Mouse (Mus musculus): ENCODE data around the gene Tspan14. TPM values are rescaled to one million over a fixed set of nuclear protein-coding genes. Genes with fewer than 3 reads are reported as not detected.

Tspan14 gene
- 1.6 TPM for polyA plus RNA-seq (2014; fragmentation: Illumina TruSeq; extraction: RNeasy Lipid Tissue Mini Kit (QIAGEN cat#74804); ENCODE audit: low read depth, low replicate concordance)

DNA sequence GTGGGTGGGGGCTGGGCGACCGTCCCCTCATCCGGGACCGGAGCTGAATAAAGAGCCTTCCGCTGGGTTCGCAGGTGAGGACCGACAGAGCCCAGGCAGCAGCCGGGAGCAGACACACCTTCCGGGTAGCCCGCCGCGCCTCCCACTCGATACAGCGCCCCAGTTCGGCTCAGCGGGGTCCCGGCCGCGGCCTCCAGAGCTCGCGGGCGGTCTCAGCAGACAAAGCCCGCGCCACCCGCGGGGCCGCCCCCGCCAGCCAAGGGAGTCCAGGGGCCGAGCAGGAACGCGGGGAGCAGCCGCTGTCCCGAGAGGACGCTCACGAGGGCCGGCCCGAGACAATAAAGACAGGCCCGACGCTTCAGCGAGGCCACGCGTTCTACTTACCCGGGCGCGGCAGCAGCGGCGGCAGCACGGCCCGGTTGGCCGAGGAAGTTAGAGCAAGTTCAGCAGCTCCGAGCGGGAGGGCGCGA lies at the start of gene Tspan14:
TSS of gene Tspan14 (minus strand) at position 416 of the 470 bp plus-strand sequence.

DNA sequence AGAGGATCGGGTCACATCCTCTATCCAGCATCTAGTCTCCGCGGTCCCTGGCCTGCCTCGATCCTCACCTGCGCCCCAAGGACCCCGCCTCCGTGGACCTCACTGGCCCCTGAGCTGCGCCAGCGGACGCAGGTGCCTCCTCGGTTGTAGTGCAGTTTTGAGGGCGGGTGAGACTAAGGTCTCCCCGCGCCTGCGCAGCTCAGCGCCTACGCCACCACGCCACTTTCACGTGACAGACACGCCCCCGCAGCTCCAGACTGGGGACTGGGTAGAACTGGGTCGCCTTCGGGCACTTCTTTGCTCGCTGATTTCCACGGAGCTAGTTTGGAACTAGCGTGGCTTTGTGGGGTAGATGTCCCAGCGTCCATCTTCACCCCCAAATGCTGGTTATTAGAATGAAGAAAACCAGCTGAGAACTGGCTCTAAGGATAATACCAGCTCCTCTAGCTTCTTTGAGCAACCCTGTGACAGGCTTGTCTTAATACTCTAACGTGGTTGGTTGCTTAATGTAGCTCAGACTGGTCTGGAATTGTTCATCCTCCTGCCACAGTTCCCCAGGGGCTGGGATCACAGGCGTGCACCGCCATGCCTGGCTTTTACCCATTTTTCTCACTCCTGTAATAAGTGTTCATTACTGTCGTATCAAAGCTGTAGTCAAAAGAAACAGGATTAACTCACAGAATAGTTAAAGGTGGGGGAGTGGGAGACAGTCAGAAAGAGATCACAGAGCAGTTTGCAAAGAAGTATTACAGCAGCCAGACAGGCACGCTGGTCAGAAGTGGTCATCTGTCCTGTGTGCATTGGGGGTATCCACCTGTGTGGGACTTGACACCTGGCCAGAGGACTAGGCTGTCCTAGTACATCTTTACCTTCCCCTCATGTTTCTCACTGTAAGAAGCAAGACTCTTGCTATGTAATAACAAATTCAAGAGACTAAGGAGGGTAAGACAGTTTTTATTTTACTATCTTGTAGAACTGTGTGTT lies 47.3 kb upstream of the Tspan14 start, which contains the start of gene Fam213a:
TSS of gene Fam213a (minus strand) at position 159 of the 984 bp plus-strand sequence.

DNA sequence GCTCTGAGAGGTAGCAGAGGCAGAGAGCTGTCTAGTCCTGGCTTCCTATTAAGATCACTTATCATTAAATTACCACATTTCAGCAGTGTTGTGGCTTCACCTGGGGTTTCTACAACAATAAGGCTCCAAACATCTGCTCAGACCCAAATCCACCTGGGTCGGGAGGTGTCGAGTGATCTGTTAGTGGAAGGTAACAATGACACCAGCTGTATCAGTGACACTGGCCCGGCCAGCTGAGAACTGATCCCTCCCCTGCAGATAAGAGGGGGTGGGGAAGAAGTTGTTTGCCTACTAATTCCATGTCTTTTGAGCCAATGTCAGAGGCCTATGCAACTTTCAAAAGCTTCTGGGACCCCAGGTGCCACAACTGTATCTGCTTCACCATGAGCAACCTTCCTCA lies 73.4 kb downstream of the Tspan14 start, which contains the start of gene Sh2d4b:
TSS of gene Sh2d4b (minus strand) at position 71 of the 400 bp plus-strand sequence.

Other genes with a start within 250 kb of the Tspan14 start
- gene Sh2d4b, start 73.5 kb downstream of the Tspan14 start, polyA plus RNA-seq (2014; fragmentation: Illumina TruSeq; extraction: RNeasy Lipid Tissue Mini Kit (QIAGEN cat#74804); ENCODE audit: low read depth, low replicate concordance): 0.43 TPM
- 126 TPM for gene Fam213a, start 47.0 kb upstream of the Tspan14 start, polyA plus RNA-seq (2014; fragmentation: Illumina TruSeq; extraction: RNeasy Lipid Tissue Mini Kit (QIAGEN cat#74804); ENCODE audit: low read depth, low replicate concordance)
- 56.2 TPM for gene Dydc2, start 102.4 kb upstream of the Tspan14 start, polyA plus RNA-seq (2014; fragmentation: Illumina TruSeq; extraction: RNeasy Lipid Tissue Mini Kit (QIAGEN cat#74804); ENCODE audit: low read depth, low replicate concordance)
- gene Dydc1, start 106.1 kb upstream of the Tspan14 start, polyA plus RNA-seq (2014; fragmentation: Illumina TruSeq; extraction: RNeasy Lipid Tissue Mini Kit (QIAGEN cat#74804); ENCODE audit: low read depth, low replicate concordance): 149 TPM
- 0.24 TPM for gene Mat1a, start 138.2 kb upstream of the Tspan14 start, polyA plus RNA-seq (2014; fragmentation: Illumina TruSeq; extraction: RNeasy Lipid Tissue Mini Kit (QIAGEN cat#74804); ENCODE audit: low read depth, low replicate concordance)
- gene Sftpa1, start 165.0 kb upstream of the Tspan14 start, polyA plus RNA-seq (2014; fragmentation: Illumina TruSeq; extraction: RNeasy Lipid Tissue Mini Kit (QIAGEN cat#74804); ENCODE audit: low read depth, low replicate concordance): 0.08 TPM
- 0.25 TPM for gene Mbl1, start 184.7 kb upstream of the Tspan14 start, polyA plus RNA-seq (2014; fragmentation: Illumina TruSeq; extraction: RNeasy Lipid Tissue Mini Kit (QIAGEN cat#74804); ENCODE audit: low read depth, low replicate concordance)
- gene Sftpd, start 218.3 kb upstream of the Tspan14 start, polyA plus RNA-seq (2014; fragmentation: Illumina TruSeq; extraction: RNeasy Lipid Tissue Mini Kit (QIAGEN cat#74804); ENCODE audit: low read depth, low replicate concordance): not detected